Mouse (Mus musculus): ENCODE measurements at regions not wholly inside any gene's neighbourhood (a gene's known extent, or its start where the extent isn't known, plus 50 kb on each side); places are given as distances from the start of the nearest gene placed in this dataset.

- Histone ChIP-seq H3K27ac (ENCODE audit: low read depth, low read length) (no peak overlapping the region), H3K27me3 (replicated peaks; ENCODE audit: control insufficient read depth, insufficient read depth, low read length) (no peaks in the 10 kb centered on the region), H3K9me3 (ENCODE audit: control insufficient read depth, low read length) (no peaks in the 10 kb centered on the region), H3K9ac (ENCODE audit: low read depth, low read length) (no peak overlapping the region), H3K4me3 (ENCODE audit: low read length) (no peak overlapping the region), H3K4me1 (ENCODE audit: control insufficient read depth, insufficient read depth, low read depth, low read length) (no peaks in the 10 kb centered on the region), H3K36me3 (ENCODE audit: control insufficient read depth, insufficient read depth, low read length) (no peaks in the 10 kb centered on the region), H3K4me2 (ENCODE audit: low read length) (no peak overlapping the region)
- no peak for ATAC-seq
- WGBS, result 77% methylated on average over 2 of the region's 2 CpGs
These were observed 271.7 kb downstream of the Gpr37 start for GRCm38 (mm10) chr6:25418820-25419219.

- H3K4me2 ChIP-seq (ENCODE audit: low read length), result no peak overlapping the region
- H3K27ac ChIP-seq (ENCODE audit: low read depth, low read length), result no peak overlapping the region
- ATAC-seq, result no peak
- no peak overlapping the region for H3K9ac ChIP-seq (ENCODE audit: low read depth, low read length)
- H3K4me1 ChIP-seq (ENCODE audit: control insufficient read depth, insufficient read depth, low read depth, low read length), result no peaks in the 10 kb centered on the region
- H3K36me3 ChIP-seq (ENCODE audit: control insufficient read depth, insufficient read depth, low read length), result no peaks in the 10 kb centered on the region
- no peak overlapping the region for H3K4me3 ChIP-seq (ENCODE audit: low read length)
- no peaks in the 10 kb centered on the region for H3K9me3 ChIP-seq (ENCODE audit: control insufficient read depth, low read length)
- no peaks in the 10 kb centered on the region for H3K27me3 ChIP-seq (replicated peaks; ENCODE audit: control insufficient read depth, insufficient read depth, low read length)
- WGBS, result 53% methylated on average over 4 of the region's 4 CpGs
These were observed 300.7 kb downstream of the Gpr37 start for GRCm38 (mm10) chr6:25389841-25390240.
